Mouse (Mus musculus) liver, embryonic 18 days (tissue): ENCODE data around the gene Zfp683. TPM values are rescaled to one million over a fixed set of nuclear protein-coding genes. Genes with fewer than 3 reads are reported as not detected.

Experiments
- polyA plus RNA-seq: library from polyadenylated mRNA; depleted of rRNA; stranded (reverse); fragments of >200 nt; gene quantifications from 2 replicates; pipeline ENCODE4 v1.2.3, GENCODE M21; 2012; rRNA removed

The Zfp683 gene
- 0.16 and 0.19 TPM in 2 replicates for polyA plus RNA-seq

GRCm38 (mm10) chr4:134053538-134053937, at the start of gene Zfp683:
TSS of gene Zfp683 (plus strand) at chr4:134053838.

DNA sequence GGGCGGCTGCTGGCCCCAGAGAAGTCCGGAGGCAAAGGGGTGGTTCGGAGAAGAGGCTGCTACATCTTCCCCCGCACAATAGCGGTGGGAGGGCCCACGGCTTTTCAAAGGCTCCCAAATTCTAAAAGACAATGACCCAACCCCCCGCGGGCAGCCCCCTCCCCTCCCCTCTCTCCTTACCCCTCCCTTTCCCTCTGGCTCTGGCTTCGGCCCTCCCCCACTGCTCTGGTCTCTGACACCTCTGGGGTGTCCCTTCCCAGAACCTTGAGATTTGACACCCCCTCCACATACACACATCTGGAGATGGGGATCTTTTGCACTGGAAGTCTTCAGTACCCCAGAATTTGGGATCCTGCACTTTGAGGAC, 34.9 kb upstream of the Zfp683 start, which contains the start of gene Lin28a:
Lin28a (minus strand) TSS at position 63 of the 367 bp plus-strand sequence.

GRCm38 (mm10) chr4:134060135-134060865, 6.7 kb downstream of the Zfp683 start, which contains the start of gene Crybg2:
TSS of gene Crybg2 (plus strand) at chr4:134060815.

DNA sequence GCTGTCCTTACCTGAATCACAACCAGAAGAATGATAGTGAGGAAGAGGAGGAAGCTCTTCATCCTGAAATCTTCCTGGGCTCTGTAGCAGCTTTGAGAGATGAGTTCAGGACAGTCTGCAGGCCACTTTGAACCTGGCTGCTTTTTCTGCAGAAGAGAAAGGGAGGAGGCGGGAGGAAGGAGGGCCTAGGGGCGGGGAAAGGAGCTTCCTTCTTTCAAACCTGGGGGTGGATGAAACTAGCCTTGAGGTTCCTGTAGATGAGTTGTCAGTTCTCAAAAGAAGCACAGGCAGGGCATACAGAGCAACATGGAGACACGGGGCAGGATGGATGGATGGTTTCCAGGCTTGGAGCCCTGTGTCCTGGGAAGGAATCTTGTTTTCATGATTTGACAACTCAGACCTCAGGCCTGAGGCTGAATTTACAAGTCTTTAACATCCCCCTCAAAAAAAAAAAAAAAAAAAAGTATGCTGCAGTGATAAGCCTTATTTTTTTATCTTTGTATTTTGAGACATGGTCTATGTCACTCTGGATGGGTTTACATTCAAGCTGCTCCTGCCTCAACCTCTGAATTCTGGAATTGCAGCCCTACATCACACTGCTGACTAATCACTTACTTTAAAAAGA, 41.4 kb downstream of the Zfp683 start, which contains the start of gene Cd52:
Cd52 (minus strand) TSS at position 160 of the 625 bp plus-strand sequence.

DNA sequence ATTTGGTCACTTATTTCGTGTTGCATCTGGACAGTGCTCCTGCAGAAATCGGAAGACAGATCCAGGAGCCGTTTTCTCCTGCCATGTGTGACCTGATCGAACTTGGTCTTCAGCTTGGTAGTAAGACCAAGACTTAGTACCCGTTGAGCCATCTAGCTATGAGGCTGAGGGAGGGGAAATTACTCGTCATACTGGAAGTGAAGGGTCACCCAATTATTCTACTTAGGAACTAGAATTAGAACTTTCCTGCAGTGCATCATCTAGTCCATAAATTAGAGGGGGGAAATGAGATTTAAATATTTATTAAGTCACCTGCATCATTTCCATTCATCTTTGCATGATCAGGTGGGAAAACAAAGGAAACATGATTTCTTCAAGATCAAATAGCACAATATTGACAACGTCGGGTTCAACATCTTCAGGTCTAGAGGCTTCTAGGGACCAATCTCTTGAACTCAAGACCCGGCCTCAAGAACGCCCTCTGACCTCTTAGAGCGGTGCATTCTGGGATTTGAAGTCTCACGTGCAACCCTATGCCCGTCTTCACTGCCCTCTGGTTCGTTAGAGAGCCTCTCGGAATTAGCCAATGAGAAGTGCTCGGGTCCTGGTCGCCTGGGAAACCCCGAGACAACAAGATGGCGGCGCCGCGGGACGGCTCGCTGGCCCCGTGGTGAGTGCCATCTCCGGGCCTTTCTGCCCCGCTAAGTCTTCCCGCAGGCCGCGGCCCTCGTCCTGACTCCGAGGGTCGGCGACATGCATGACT, 48.5 kb downstream of the Zfp683 start, which contains the start of gene Ubxn11:
Ubxn11 (plus strand) TSS at position 592 of the 763 bp plus-strand sequence.

Other genes with a start within 250 kb of the Zfp683 start
- gene Rps6ka1, start 166.0 kb upstream of the Zfp683 start, polyA plus RNA-seq: 26.8 and 32.6 TPM in 2 replicates
- 189 and 209 TPM in 2 replicates for gene Hmgn2, start 85.2 kb upstream of the Zfp683 start, polyA plus RNA-seq
- gene Dhdds, start 52.9 kb upstream of the Zfp683 start, polyA plus RNA-seq: 13.7 and 17.0 TPM in 2 replicates
- gene Lin28a, start 35.0 kb upstream of the Zfp683 start, polyA plus RNA-seq: 2.5 and 2.7 TPM in 2 replicates
- 0.42 and 0.64 TPM in 2 replicates for gene Crybg2, start 7.0 kb downstream of the Zfp683 start, polyA plus RNA-seq
- gene Cd52, start 41.2 kb downstream of the Zfp683 start, polyA plus RNA-seq: 76.3 and 82.7 TPM in 2 replicates
- 1.2 and 1.6 TPM in 2 replicates for gene Ubxn11, start 48.7 kb downstream of the Zfp683 start, polyA plus RNA-seq
- 108 and 113 TPM in 2 replicates for gene Sh3bgrl3, start 75.0 kb downstream of the Zfp683 start, polyA plus RNA-seq
- 19.8 and 21.9 TPM in 2 replicates for gene Cep85, start 133.3 kb downstream of the Zfp683 start, polyA plus RNA-seq
- gene Gm7534, start 149.2 kb downstream of the Zfp683 start, polyA plus RNA-seq: not detected in 2 replicates
- gene Catsper4, start 173.5 kb downstream of the Zfp683 start, polyA plus RNA-seq: 0.01 and 0.02 TPM in 2 replicates
- 0.17 and 0.25 TPM in 2 replicates for gene Cnksr1, start 184.6 kb downstream of the Zfp683 start, polyA plus RNA-seq
- gene E130218I03Rik, start 189.8 kb downstream of the Zfp683 start, polyA plus RNA-seq: not detected in 2 replicates
- 4.9 and 5.3 TPM in 2 replicates for gene Zfp593, start 191.8 kb downstream of the Zfp683 start, polyA plus RNA-seq
- not detected in 2 replicates for gene Gm30191, start 193.1 kb downstream of the Zfp683 start, polyA plus RNA-seq
- 1.3 and 1.4 TPM in 2 replicates for gene Grrp1, start 200.3 kb downstream of the Zfp683 start, polyA plus RNA-seq
- gene Pdik1l, start 234.1 kb downstream of the Zfp683 start, polyA plus RNA-seq: 3.4 TPM in 2 replicates